Mouse (Mus musculus): ENCODE data around the gene Skap1.

DNA sequence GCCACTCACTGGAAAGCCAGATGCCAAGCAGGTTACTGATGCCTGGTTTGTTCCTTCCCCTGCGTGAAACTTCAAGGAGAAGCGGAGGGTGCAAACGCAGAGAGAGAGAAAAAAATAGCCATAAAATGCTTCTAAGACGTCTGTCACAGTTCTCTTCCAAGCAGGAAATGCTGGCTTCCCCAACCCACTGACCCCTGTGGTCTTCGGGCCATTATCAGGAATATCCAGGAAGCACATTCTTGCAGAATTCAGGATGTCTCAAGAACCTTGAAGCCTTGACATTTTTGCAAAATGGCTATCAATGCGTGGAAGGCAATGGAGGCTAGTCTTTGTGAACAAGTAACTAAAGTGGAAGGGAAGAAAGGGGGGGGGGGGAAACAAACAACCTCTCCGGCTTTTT is 180.6 kb downstream of the Skap1 start:
- no peak for TF ChIP-seq GATA1 (IDR thresholded peaks at IDR 0.05; ENCODE audit: borderline replicate concordance, low read length)
- TF ChIP-seq FLI1 (IDR thresholded peaks at IDR 0.05; ENCODE audit: low read length): no peak

All from megakaryocyte, embryonic 14.5 days (primary cell).